Mouse (Mus musculus) retina, embryonic 14.5 days (tissue): ENCODE data around the gene Cpsf4l.

ENCODE experiments used
- DNase-seq: peaks from one replicate; pipeline ENCODE4 v3.0.0-alpha.2; 2015; ENCODE audit warnings: low spot score

Gene Cpsf4l

GRCm38 (mm10) chr11:113699643-113700042, 10.2 kb downstream of the Cpsf4l start:
- DNase-seq, result no peak

GRCm38 (mm10) chr11:113698013-113698545, 11.7 kb downstream of the Cpsf4l start:
- DNase-seq, result no peak

GRCm38 (mm10) chr11:113697571-113697970, 12.2 kb downstream of the Cpsf4l start:
- peak; percentile 46 for DNase-seq

- no peak for DNase-seq
Observed at GRCm38 (mm10) chr11:113691851-113692250, 18.0 kb downstream of the Cpsf4l start.

- no peak for DNase-seq
Observed at GRCm38 (mm10) chr11:113691318-113691717, 18.5 kb downstream of the Cpsf4l start.

GRCm38 (mm10) chr11:113690506-113690905, 19.3 kb downstream of the Cpsf4l start:
- DNase-seq, result no peak

GRCm38 (mm10) chr11:113687031-113687430, 22.8 kb downstream of the Cpsf4l start:
- peak; percentile 46 for DNase-seq

GRCm38 (mm10) chr11:113684707-113685426, 24.9 kb downstream of the Cpsf4l start:
- no peak for DNase-seq

GRCm38 (mm10) chr11:113683957-113684706, 25.7 kb downstream of the Cpsf4l start, which contains the start of the genes Fam104a and D11Wsu47e:
TSS of gene Fam104a (minus strand) at chr11:113684155.
TSS of gene D11Wsu47e (plus strand) at chr11:113684412.
- DNase-seq, result peak; percentile 96

- no peak for DNase-seq
Observed at GRCm38 (mm10) chr11:113683627-113683956, 26.2 kb downstream of the Cpsf4l start.

GRCm38 (mm10) chr11:113682897-113683626, 26.8 kb downstream of the Cpsf4l start:
- DNase-seq, result peak; percentile 73

GRCm38 (mm10) chr11:113681979-113682378, 27.8 kb downstream of the Cpsf4l start:
- no peak for DNase-seq

- DNase-seq, result no peak
Observed at GRCm38 (mm10) chr11:113680954-113681353, 28.9 kb downstream of the Cpsf4l start.

GRCm38 (mm10) chr11:113678373-113678772, 31.4 kb downstream of the Cpsf4l start:
- DNase-seq, result no peak

- no peak for DNase-seq
Observed at GRCm38 (mm10) chr11:113677378-113677777, 32.4 kb downstream of the Cpsf4l start.

GRCm38 (mm10) chr11:113676847-113677246, 33.0 kb downstream of the Cpsf4l start:
- no peak for DNase-seq

GRCm38 (mm10) chr11:113674595-113674994, 35.2 kb downstream of the Cpsf4l start:
- DNase-seq, result no peak

- no peak for DNase-seq
Observed at GRCm38 (mm10) chr11:113673614-113674013, 36.2 kb downstream of the Cpsf4l start.

- DNase-seq, result no peak
Observed at GRCm38 (mm10) chr11:113669711-113670110, 40.1 kb downstream of the Cpsf4l start.

GRCm38 (mm10) chr11:113668857-113669256, 41.0 kb downstream of the Cpsf4l start:
- no peak for DNase-seq

- no peak for DNase-seq
Observed at GRCm38 (mm10) chr11:113667704-113668103, 42.1 kb downstream of the Cpsf4l start.

GRCm38 (mm10) chr11:113667122-113667521, 42.7 kb downstream of the Cpsf4l start:
- no peak for DNase-seq
